Mouse (Mus musculus) urinary bladder, postnatal 10 days (tissue): ENCODE results near the gene Kcnh6.

ENCODE experiments used
- DNase-seq: peaks from one replicate; pipeline ENCODE4 v3.0.0; 2022; ENCODE audit warnings: low spot score

The Kcnh6 gene

GRCm38 (mm10) chr11:106007821-106008220 lies at the start of gene Kcnh6:
Kcnh6 (plus strand) TSS chr11:106008124.
- DNase-seq: peak; percentile 55

DNA sequence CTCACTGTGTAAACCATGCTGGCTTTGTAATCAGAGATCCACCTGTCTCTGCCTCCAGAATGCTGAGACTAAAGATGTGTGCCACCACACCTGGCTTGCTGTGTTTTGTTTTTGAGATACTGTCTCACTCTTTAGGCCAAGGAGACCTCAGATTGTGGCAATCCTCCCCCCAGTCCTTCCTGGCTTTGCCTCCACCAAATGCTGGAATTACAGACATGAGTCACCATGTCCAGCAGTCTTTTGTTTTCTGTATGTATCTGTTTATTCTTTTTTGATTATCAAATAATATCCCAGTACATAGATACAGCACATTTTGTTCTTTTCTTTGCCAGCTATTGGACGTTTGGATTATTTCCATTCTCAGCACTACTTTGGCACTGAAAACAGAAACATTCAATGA lies 49.4 kb upstream of the Kcnh6 start:
- DNase-seq: no peak

GRCm38 (mm10) chr11:105959355-105959754 lies 48.6 kb upstream of the Kcnh6 start:
- no peak for DNase-seq

DNA sequence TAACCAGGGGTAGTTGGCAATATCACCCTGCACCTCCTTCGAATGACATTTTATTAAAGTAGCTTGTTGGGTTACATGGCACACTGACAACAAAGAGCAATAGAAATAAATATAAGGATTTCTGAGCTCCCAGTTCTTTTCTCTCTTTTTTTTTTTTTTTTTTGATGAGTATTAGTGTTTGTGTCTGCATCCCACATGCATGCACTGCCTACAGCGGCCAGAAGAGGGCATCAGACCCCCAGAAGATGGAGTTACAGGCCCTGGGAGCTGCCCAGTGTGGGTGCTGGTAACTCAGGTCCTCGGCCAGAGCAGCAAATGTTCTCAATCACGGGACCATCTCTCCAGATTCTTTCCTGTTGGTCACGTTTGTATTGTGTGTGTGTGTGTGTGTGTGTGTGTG lies 43.2 kb upstream of the Kcnh6 start:
- DNase-seq: no peak

GRCm38 (mm10) chr11:105966288-105966687 lies 41.6 kb upstream of the Kcnh6 start:
- no peak for DNase-seq

DNA sequence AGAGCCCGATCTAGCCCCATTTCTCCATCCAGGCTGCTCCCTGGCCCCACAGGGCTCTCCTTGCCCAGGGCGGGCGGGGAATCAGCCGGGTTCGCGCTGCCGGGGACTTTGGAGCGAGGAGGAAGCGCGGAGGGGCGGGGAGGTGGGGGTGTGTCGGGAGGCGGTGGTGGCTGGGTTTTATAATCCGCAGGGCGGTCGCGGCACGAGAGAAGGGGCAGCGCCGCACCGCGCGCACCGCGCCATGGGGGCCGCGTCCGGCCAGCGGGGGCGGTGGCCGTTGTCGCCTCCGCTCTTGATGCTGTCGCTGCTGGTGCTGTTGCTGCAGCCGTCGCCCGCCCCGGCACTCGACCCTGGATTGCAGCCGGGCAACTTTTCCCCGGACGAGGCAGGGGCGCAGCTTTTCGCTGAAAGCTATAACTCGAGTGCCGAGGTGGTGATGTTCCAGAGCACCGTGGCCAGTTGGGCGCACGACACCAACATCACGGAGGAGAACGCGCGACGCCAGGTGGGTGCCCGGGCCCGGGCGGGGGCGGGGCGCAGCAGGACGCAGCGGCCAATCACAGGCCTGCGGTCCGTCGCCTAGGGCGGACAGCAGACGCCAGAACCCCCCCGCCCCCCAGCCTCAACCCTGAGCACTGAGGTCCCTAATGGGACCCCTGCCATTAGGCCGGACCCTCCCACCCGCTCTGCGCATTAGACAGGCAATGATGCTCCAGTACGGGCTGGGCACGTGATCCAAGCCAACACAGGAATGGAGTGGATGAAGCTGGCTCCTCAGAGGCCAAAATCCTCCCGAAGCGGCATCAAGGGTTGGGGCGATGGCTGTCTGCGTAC lies 40.0 kb upstream of the Kcnh6 start, which contains the start of gene Ace:
Ace (plus strand) TSS at position 205 of the 834 bp plus-strand sequence.
- no peak for DNase-seq

GRCm38 (mm10) chr11:105968948-105969347 lies 39.0 kb upstream of the Kcnh6 start:
- DNase-seq: no peak

DNA sequence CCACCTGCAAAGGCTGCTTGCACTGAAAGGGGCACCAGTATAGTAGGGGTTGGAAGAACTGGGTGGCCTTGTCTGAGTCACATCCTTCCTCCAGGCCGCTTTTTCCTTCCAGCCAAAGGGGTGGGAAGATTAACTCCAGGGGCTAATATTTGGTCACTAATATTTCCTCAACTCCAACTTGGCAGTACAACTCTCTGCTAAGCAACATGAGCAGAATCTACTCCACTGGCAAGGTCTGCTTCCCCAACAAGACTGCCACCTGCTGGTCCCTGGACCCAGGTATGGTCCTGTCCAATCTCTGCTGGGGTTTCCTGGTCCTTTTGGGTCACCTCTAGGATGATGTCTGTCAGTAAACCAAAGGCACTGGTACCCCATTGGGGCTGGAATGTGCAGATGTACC lies 38.4 kb upstream of the Kcnh6 start:
- DNase-seq: no peak

GRCm38 (mm10) chr11:105974593-105974992 lies 33.3 kb upstream of the Kcnh6 start:
- no peak for DNase-seq

DNA sequence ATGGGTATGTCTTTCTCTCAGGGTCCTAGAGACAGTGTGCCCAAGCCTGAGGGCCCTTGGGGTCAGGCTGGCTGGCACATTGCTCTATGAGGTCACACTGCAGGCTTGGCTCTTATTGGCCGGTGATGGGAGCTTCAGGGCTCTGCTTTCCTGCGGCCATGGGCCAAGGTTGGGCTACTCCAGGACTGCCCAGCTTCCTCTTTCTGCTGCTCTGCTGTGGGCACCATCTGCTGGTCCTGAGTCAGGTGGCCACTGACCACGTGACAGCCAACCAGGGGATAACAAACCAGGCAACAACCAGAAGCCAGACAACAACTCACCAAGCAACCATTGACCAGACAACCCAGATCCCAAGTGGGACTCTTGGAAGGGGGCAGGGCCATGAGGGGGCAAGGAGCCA lies 32.9 kb upstream of the Kcnh6 start:
- no peak for DNase-seq

- DNase-seq: no peak
Observed at GRCm38 (mm10) chr11:105975636-105976035, 32.3 kb upstream of the Kcnh6 start.

GRCm38 (mm10) chr11:105978232-105978631 lies 29.7 kb upstream of the Kcnh6 start:
- DNase-seq: no peak

- no peak for DNase-seq
Observed at GRCm38 (mm10) chr11:105978634-105979033, 29.3 kb upstream of the Kcnh6 start.

GRCm38 (mm10) chr11:105984452-105984851 lies 23.5 kb upstream of the Kcnh6 start:
- DNase-seq: no peak

GRCm38 (mm10) chr11:105987446-105987845 lies 20.5 kb upstream of the Kcnh6 start:
- no peak for DNase-seq

- DNase-seq: no peak
Observed at GRCm38 (mm10) chr11:105989446-105989845, 18.5 kb upstream of the Kcnh6 start.

GRCm38 (mm10) chr11:105990231-105990630 lies 17.7 kb upstream of the Kcnh6 start:
- no peak for DNase-seq

- DNase-seq: no peak
Observed at GRCm38 (mm10) chr11:105994375-105994774, 13.5 kb upstream of the Kcnh6 start, which contains the start of gene Ace3. Ace3 (plus strand) TSS chr11:105994675.

- no peak for DNase-seq
Observed at GRCm38 (mm10) chr11:106000062-106000461, 7.9 kb upstream of the Kcnh6 start.

DNA sequence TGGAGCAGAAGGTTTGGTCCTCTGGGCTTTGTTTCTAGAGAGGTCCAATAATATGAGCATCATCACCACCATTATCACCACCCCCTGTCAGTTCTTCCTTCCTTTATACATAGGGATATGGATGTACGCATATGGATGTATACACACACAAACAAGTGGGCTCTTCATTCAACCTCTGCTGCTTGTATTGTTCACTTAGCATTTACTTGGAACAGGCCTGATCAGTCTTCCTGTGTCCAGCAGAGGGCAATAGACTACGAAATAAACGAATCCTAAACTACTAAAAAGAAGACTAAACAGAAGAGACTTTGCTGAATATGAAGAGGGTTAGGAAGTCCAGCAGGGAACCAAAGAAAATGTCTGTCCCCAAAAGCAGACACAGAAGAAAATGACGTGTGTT lies 6.2 kb upstream of the Kcnh6 start:
- no peak for DNase-seq

- no peak for DNase-seq
Observed at GRCm38 (mm10) chr11:106004576-106004975, 3.3 kb upstream of the Kcnh6 start.

DNA sequence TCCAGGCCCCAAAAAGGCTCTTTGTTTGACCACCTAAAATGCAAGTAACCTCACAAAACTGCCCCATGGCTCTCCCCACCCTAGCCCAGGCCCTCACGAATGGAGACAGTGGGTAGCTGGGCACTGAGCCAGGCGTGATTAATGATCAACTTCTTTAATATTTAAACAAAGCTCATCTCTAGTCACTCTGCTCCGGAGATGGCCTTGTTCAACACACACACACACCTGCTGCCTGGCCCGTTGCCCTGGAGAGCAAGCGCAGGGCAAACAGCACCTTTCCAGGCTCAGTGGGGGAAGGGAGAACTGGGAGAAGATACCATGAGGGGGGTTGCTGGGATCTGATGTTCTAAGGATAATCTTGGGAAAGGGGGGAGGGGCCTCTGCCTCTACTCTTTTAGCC lies 2.0 kb upstream of the Kcnh6 start:
- DNase-seq: no peak

DNA sequence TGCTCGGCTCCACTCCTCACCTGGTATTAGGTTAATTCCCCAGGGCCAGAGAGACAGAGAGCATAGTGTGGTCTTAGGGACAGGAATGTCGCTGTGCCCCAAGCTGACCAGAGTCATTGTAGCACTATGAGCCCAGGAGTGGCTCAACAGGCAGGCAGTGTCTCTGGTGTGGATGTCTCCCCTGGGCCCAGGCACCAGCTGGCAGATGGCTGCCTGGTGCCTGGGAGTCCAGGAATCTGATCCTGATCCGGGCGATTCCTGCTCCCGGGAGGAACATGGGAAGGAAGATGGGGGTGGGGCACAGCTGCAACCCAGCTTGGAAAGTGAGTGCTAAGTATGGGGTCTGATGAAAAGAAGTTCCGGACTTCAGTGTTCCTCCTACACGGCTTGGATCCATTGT lies 4.8 kb downstream of the Kcnh6 start:
- DNase-seq: no peak
